Mouse (Mus musculus) frontal cortex, adult (tissue): ENCODE measurements around the gene Tgfbrap1.

ENCODE experiments used
- ATAC-seq: cut with Nextera tagmentation; 2 replicates; pipeline ENCODE4 v1.9.2; 2017; ENCODE audit warnings: mild to moderate bottlenecking, moderate library complexity, mixed read lengths; ENCODE audit not compliant: low TSS enrichment

Tgfbrap1 gene

GRCm38 (mm10) chr1:43112882-43113281 lies 14.4 kb upstream of the Tgfbrap1 start:
- ATAC-seq: peak; percentile 79

GRCm38 (mm10) chr1:43110556-43110955 lies 12.1 kb upstream of the Tgfbrap1 start:
- 0 out of 2 replicates have a peak, but pooled peaks have one; percentile 42 for ATAC-seq

- ATAC-seq: no peak
These were observed 10.3 kb upstream of the Tgfbrap1 start for GRCm38 (mm10) chr1:43108729-43109128.

GRCm38 (mm10) chr1:43094206-43094605 lies 4.2 kb downstream of the Tgfbrap1 start:
- ATAC-seq: no peak

- ATAC-seq: peak; percentile 81
These were observed 6.1 kb downstream of the Tgfbrap1 start for GRCm38 (mm10) chr1:43092056-43093015.

GRCm38 (mm10) chr1:43091306-43092055 lies 7.0 kb downstream of the Tgfbrap1 start:
- peak; percentile 18 for ATAC-seq

GRCm38 (mm10) chr1:43090418-43090817 lies 8.0 kb downstream of the Tgfbrap1 start:
- no peak for ATAC-seq

GRCm38 (mm10) chr1:43082946-43083345 lies 15.5 kb downstream of the Tgfbrap1 start:
- ATAC-seq: no peak

GRCm38 (mm10) chr1:43078124-43078523 lies 20.3 kb downstream of the Tgfbrap1 start:
- no peak for ATAC-seq

- ATAC-seq: no peak
These were observed 23.6 kb downstream of the Tgfbrap1 start for GRCm38 (mm10) chr1:43074791-43075190.

- no peak for ATAC-seq
These were observed 25.9 kb downstream of the Tgfbrap1 start for GRCm38 (mm10) chr1:43072561-43072960.

GRCm38 (mm10) chr1:43072028-43072427 lies 26.4 kb downstream of the Tgfbrap1 start:
- ATAC-seq: no peak

- no peak for ATAC-seq
These were observed 27.7 kb downstream of the Tgfbrap1 start for GRCm38 (mm10) chr1:43070726-43071125.

- ATAC-seq: no peak
These were observed 30.9 kb downstream of the Tgfbrap1 start for GRCm38 (mm10) chr1:43067551-43067950.

GRCm38 (mm10) chr1:43066573-43066972 lies 31.9 kb downstream of the Tgfbrap1 start:
- ATAC-seq: no peak

GRCm38 (mm10) chr1:43065615-43066310 lies 32.7 kb downstream of the Tgfbrap1 start:
- peak; percentile 95 for ATAC-seq

- ATAC-seq: peak; percentile 54; the same call in 1 of the 2 replicates
These were observed 46.5 kb downstream of the Tgfbrap1 start for GRCm38 (mm10) chr1:43051903-43052302.

GRCm38 (mm10) chr1:43047811-43048210 lies 50.6 kb downstream of the Tgfbrap1 start:
- ATAC-seq: peak; percentile 79

- ATAC-seq: no peak
These were observed 51.4 kb downstream of the Tgfbrap1 start for GRCm38 (mm10) chr1:43046990-43047389.

GRCm38 (mm10) chr1:43045204-43045982 lies 53.0 kb downstream of the Tgfbrap1 start:
- no peak for ATAC-seq

GRCm38 (mm10) chr1:43042271-43042670 lies 56.2 kb downstream of the Tgfbrap1 start:
- ATAC-seq: peak; percentile 62; the same call in 1 of the 2 replicates
